Mouse (Mus musculus): ENCODE data around the gene Aacs. TPM values are rescaled to one million over a fixed set of nuclear protein-coding genes. Genes with fewer than 3 reads are reported as not detected.

Aacs gene
- polyA plus RNA-seq, 1 experiment from 2014 or later: 73.4 TPM

Other genes with a start within 250 kb of the Aacs start
- 41.2 and 43.6 TPM in 2 replicates for gene Scarb1, start 134.7 kb upstream of the Aacs start, polyA plus RNA-seq (2016; fragmentation: Nextera tagmentation; extraction: Ambion mirVana)
- 0.52 and 0.86 TPM in 2 replicates for gene Gm10382, start 86.5 kb upstream of the Aacs start, polyA plus RNA-seq (2016; fragmentation: Nextera tagmentation; extraction: Ambion mirVana)
- 928 and 1,134 TPM in 2 replicates for gene Ubc, start 85.6 kb upstream of the Aacs start, polyA plus RNA-seq (2016; fragmentation: Nextera tagmentation; extraction: Ambion mirVana)
- gene Dhx37, start 41.7 kb upstream of the Aacs start, polyA plus RNA-seq (2016; fragmentation: Nextera tagmentation; extraction: Ambion mirVana): 19.2 and 21.0 TPM in 2 replicates
- 46.9 and 53.8 TPM in 2 replicates for gene Bri3bp, start 34.2 kb upstream of the Aacs start, polyA plus RNA-seq (2016; fragmentation: Nextera tagmentation; extraction: Ambion mirVana)
- gene Tmem132b, start 56.0 kb downstream of the Aacs start, polyA plus RNA-seq (2016; fragmentation: Nextera tagmentation; extraction: Ambion mirVana): 0.21 and 0.41 TPM in 2 replicates